Mouse (Mus musculus) right cerebral cortex, postnatal 14 days (tissue): ENCODE results near the gene Cdc42bpg.
"Not testable (repeated sequence)": the region's sequence is repeated elsewhere in the genome, so short reads cannot be mapped to it uniquely, and the experiment has no call there.

Experiments
- DNase-seq: peaks from one replicate; pipeline ENCODE4 v3.0.0; 2022

Cdc42bpg gene

DNA sequence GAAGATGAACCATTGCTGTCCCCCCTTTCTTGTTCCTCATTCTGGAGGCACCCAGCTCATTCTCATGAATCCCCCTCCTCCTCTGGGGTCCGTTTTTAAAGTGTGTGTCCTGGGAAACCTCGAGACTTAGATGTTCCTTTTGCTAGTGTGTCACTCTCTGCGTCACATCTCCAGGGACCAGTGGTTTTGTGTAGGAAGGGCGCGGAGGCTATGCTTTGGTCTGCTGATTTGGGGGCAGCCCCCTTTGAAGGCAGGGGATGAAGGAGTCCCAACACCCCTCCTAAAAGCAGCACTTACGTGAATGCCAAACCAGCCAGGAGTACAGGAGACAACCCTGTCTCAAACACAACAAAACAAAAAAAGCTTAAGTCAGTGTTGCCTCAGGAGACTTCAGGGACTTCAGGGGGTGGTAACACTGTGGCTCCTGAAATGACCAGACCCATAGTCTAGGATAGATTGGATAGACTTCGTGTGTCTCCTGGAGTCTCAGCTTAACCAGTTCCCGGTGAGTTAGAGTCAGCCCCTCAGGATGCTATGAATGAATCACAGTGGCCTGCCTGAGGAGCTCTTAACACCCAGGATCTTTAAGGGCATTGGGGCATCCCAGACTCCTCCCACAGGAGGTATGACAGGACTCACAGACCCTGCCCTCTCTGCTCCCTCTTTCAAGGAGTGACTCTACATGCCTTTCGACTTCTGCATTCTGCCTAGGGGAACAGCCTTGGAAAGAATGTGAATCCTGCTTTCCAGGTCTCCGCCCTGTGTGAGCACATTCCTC, 28.4 kb upstream of the Cdc42bpg start:
- no peak for DNase-seq

DNA sequence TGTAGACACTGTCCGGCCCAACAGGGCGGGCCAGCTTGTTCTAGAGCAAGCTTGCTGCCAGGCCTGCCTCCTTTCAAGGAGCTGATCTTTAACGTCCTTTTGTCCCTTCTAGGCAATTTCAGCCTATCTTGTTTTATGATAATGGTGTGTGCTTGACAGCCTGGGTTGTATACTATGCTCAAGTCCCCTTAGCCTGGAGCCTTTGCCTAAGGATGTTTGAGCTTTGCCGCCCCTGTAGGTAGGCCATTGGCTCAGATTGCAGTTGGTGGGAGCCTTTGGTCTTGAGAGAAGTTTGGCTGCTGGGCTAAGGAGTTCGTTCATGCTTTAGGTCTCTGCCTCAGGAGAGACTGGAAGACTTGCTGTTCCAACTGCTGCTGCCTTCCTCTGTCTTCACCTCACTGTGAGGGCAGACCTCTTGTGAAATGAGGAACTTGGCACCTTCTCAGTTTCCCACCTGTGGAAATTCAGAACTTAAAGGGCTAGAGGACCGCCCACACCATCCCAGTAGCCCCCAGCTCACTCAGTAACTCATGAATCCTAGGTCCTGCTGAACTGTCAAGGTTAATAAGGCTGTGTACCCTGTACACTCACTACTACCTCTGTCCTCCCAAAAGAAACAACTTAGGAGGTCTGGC, 27.7 kb upstream of the Cdc42bpg start:
- no peak for DNase-seq

GRCm38 (mm10) chr19:6279481-6280144, 26.6 kb upstream of the Cdc42bpg start:
- no peak for DNase-seq

DNA sequence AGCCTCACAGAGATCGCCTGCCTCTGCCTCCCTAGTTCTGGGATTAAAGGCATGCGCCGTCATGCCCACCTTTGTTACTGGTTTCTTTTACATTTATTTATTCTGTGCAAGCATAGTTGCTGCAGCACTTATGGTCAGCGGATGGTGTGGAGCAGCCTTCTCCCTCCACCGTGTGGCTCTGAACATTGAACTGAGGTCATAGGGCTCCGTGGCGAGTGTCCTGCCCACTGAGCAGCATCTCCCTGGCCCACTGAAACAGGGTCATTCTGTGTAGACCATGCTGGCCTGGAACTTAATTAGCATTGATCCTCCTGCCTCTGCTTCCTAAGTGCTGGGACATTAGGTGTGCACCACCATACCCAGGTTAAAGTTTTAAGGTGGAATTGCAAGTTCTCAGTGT, 25.7 kb upstream of the Cdc42bpg start:
- no peak for DNase-seq

- DNase-seq: no peak
Measured at GRCm38 (mm10) chr19:6281122-6282020, 24.9 kb upstream of the Cdc42bpg start.

- no peak for DNase-seq
Measured at GRCm38 (mm10) chr19:6283001-6283400, 23.3 kb upstream of the Cdc42bpg start.

- DNase-seq: no peak
Measured at GRCm38 (mm10) chr19:6284502-6284901, 21.8 kb upstream of the Cdc42bpg start.

- DNase-seq: no peak
Measured at GRCm38 (mm10) chr19:6285226-6285625, 21.0 kb upstream of the Cdc42bpg start.

- no peak for DNase-seq
Measured at GRCm38 (mm10) chr19:6285632-6286433, 20.4 kb upstream of the Cdc42bpg start.

DNA sequence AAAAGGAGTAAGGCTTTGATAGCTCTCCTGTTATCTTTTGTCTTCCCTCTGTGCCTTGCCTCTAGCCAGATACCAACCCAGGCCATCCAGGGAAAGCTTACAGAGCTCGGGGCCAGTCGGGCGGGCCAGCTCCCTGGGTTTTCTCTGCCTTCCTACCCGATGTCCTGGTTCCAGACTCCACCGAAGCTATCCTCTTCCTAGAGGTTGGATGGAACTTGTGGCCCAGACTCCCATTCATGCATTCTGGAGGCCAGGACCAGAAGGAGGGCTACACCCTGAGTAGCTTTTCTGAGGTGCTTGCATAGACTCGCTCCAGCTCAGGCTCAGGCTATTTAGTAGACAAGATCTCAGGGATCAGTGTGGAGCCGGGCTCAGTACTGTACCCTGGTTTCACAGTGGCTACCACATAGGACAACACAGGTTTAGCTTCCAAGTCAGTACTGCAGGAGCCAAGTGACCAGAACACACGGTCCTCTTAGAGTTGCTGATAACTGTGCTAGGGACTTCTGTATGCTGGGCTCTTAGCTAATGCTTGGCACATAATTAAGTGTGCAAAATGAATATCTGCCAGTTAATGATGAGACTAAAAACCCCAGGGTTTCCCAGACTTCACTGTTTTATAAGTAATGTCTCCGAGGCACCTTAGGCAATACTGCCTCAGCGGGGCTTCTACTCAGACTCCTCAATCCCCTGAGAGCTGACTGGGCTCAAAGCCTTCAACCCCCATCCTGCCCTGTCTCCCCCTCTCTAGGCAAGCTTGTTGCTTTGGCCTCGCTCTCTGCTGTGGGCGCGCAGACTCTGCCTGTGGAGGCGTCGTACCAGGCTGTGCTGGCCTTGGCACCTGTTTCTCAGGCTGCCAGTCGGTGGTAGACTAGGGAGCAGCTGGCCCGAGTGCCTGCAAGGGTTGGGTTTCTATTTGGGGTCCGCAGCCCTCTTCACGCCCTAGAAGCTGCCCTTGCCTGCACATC, 19.5 kb upstream of the Cdc42bpg start:
- DNase-seq: no peak

DNA sequence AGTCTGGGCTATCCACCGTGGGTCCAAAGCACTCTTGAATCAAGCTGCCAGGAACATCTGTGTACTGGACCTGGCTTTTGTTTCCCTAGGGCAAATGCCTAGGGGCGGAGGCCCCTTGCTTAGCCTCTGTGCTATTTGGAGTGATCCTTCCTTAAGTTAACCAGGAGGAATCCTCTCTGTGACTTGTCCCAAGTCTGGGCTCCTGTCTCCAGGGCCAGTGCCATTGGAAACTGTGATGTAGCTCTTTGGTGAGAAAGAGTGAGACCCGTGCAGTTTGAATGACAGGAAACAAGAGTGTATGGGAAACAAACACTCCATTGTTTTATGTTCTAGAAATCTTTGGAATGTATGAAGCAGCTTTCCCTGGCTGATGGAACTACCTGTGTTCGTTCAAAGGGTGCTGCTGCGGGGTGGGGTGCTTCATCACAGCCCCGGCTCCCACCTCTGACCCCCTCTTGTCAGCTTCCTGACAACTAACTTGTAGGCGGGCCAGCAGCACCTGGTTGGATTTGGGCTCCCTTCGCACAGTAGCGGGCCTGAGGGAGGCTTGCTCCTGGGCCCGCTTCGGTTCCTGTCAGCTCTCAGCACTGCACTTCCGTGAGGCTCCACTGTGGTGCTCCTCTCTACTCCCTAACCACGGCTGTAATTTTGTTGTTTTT, 17.9 kb upstream of the Cdc42bpg start:
- DNase-seq: no peak

- no peak for DNase-seq
Measured at GRCm38 (mm10) chr19:6289696-6290238, 16.5 kb upstream of the Cdc42bpg start.

GRCm38 (mm10) chr19:6290720-6291116, 15.5 kb upstream of the Cdc42bpg start:
- DNase-seq: not testable (repeated sequence)

- DNase-seq: no peak
Measured at GRCm38 (mm10) chr19:6291117-6291781, 15.0 kb upstream of the Cdc42bpg start.

DNA sequence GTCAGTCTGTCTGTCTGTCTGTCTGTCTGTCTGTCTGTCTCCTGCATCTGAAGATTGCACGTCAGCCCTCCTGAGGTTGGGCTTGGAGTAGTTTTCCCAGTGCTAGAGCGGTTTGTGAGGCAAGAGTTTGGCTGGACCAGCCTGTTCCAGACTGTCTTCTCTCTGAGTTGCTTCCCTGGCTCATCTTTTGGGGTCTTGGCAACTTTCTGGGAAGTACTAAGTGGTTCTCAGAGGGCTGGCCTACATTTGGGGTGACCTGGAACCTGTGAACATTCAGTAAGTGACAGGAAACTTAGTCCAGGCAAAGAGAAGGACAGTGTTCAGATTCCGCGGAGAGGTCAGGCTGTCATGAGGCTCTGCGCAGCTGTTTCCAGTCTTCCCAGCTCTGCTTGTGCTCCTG, 14.0 kb upstream of the Cdc42bpg start:
- no peak for DNase-seq

DNA sequence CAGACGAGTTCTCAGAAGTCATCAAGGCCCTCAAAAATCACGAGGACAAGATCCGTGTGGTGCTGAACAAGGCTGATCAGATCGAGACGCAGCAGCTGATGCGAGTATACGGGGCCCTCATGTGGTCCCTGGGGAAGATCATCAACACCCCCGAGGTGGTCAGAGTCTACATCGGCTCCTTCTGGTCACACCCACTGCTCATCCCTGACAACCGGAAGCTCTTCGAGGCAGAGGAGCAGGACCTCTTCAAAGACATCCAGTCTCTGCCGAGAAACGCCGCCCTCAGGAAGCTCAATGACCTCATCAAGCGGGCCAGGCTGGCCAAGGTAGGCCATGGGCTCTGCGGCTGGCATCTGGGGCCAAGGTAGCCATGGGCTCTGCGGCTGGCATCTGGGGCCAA, 12.0 kb upstream of the Cdc42bpg start:
- DNase-seq: no peak

GRCm38 (mm10) chr19:6296551-6297210, 9.6 kb upstream of the Cdc42bpg start:
- DNase-seq: no peak

- DNase-seq: no peak
Measured at GRCm38 (mm10) chr19:6297641-6298040, 8.6 kb upstream of the Cdc42bpg start.

DNA sequence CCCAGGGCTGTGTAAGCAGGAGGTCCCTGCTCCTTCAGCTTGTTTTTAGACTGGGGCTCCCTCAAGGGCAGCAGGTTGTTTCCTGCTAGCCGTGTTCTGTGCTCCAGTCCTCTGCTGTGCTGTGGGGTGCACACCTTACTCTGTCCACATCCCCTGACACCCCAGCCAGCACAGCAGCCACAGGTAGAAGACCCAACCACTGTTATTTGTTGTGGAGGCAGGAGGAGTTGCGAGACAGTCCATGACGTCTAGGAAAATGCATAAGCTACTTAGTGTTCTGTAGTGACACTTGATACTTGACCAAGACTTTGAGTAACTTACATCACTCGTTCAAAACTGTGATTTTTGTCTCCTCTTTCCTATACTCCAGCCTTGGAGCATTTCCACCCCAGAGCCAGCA, 7.3 kb upstream of the Cdc42bpg start:
- no peak for DNase-seq
